ENCODE assay signal across 9 mouse cellular contexts in the genomic region with DNA sequence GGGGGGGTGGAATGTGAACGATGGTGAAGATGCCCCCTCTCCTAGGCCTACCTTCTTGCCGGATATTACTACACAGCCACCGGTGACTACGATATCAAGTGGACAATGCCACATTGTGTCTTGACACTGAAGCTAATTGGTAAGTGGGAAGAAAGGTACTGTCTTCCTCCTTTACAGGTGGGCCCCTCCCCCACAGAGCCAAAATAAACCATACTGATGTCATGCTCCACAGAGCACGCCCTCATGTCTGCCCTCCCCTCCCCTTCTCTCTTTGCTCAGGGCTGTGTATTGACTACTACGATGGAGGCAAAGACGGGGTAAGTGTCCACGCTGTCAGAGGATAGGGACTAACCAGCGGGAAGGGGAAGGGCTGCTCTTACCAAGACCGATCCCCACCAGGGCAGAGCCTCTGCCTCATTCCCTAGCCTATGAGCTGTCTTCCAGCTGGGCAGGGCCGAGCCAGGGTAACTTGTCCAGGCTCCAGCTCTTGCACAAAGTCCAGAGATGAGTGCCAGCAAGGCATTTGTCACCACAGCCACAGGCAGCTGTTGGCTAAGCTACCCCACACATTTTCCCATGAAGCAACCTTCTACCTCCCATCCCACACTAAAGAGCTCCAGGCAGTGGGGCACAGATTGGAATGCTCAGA. TPM values are rescaled to one million over a fixed set of nuclear protein-coding genes. Genes with fewer than 3 reads are reported as not detected.
A peak's percentile ranks its signal among the peaks of the same experiment; 100 is the strongest.
DNase-seq lines count a peak whose midpoint lies in the region; ATAC-seq and TF ChIP-seq lines count a peak whose summit lies in the region.
"Had no signal": no experiment of that assay in that cellular context is flagged by ENCODE, and none has a peak within 500 bp of the region (broad histone marks: within the 10 kb centered on the region; RNA-seq: fewer than 3 reads in every experiment).

No protein-coding gene starts in this region.

- no peaks in the 10 kb centered on the region; the same call in 1 of the 2 replicates for H3K4me1 ChIP-seq in embryonic facial prominence, embryonic 15.5 days
- 0 out of 2 replicates have a peak, but pooled peaks cover 3% of the 10 kb centered on the region for H3K4me1 ChIP-seq in intestine, embryonic 15.5 days (replicated peaks)
- H3K4me1 ChIP-seq in liver, embryonic 13.5 days (replicated peaks) = peaks cover 23% of the 10 kb centered on the region

- no peaks in the 10 kb centered on the region for H3K27me3 ChIP-seq in C2C12 (ENCODE audit: control insufficient read depth, insufficient read depth, insufficient read length)
- no peaks in the 10 kb centered on the region for H3K27me3 ChIP-seq in embryonic facial prominence, embryonic 15.5 days
- H3K27me3 ChIP-seq in intestine, embryonic 15.5 days (replicated peaks) = no peaks in the 10 kb centered on the region
- no peaks in the 10 kb centered on the region for H3K27me3 ChIP-seq in liver, embryonic 13.5 days
- H3K27me3 ChIP-seq: embryonic facial prominence, embryonic 13.5 days had no signal

- H3K27ac ChIP-seq in embryonic facial prominence, embryonic 15.5 days (replicated peaks) = 0 out of 2 replicates have a peak overlapping the region, but pooled peaks have one; percentile 11
- no peak overlapping the region for H3K27ac ChIP-seq in intestine, embryonic 15.5 days
- peak overlapping the region; percentile 43; the same call in 1 of the 2 replicates for H3K27ac ChIP-seq in liver, embryonic 13.5 days
- H3K27ac ChIP-seq: embryonic facial prominence, embryonic 13.5 days had no signal

- peaks cover 48% of the 10 kb centered on the region for H3K36me3 ChIP-seq in C2C12 (ENCODE audit: control insufficient read depth, insufficient read depth)
- H3K36me3 ChIP-seq in embryonic facial prominence, embryonic 15.5 days = peaks cover 55% of the 10 kb centered on the region
- peaks cover 44% of the 10 kb centered on the region for H3K36me3 ChIP-seq in intestine, embryonic 15.5 days
- H3K36me3 ChIP-seq in liver, embryonic 13.5 days = peaks cover 88% of the 10 kb centered on the region

- H3K9me3 ChIP-seq in embryonic facial prominence, embryonic 15.5 days (replicated peaks) = no peaks in the 10 kb centered on the region
- H3K9me3 ChIP-seq in intestine, embryonic 15.5 days = no peaks in the 10 kb centered on the region
- H3K9me3 ChIP-seq in liver, embryonic 13.5 days (replicated peaks) = no peaks in the 10 kb centered on the region
- H3K9me3 ChIP-seq: embryonic facial prominence, embryonic 13.5 days had no signal

- peak; percentile 72 for ATAC-seq in frontal cortex, adult (ENCODE audit: low TSS enrichment)
- ATAC-seq in embryonic facial prominence, embryonic 15.5 days (ENCODE audit: insufficient number of reproducible peaks, low FRiP score, low TSS enrichment, low read depth) = peak; percentile 16; the same call in 1 of the 2 replicates
- peak; percentile 27; the same call in 1 of the 2 replicates for ATAC-seq in intestine, embryonic 15.5 days
- peak; percentile 26; the same call in 1 of the 2 replicates for ATAC-seq in liver, embryonic 13.5 days (ENCODE audit: low read depth)

- H3K79me2 ChIP-seq in C2C12 (ENCODE audit: control insufficient read depth, insufficient read depth) = peaks cover 1% of the 10 kb centered on the region

- H3K4me2 ChIP-seq in embryonic facial prominence, embryonic 15.5 days (replicated peaks) = no peak overlapping the region
- no peak overlapping the region for H3K4me2 ChIP-seq in intestine, embryonic 15.5 days (replicated peaks)
- no peak overlapping the region for H3K4me2 ChIP-seq in liver, embryonic 13.5 days
- H3K4me2 ChIP-seq: embryonic facial prominence, embryonic 13.5 days had no signal

- H3K79me3 ChIP-seq in C2C12 (ENCODE audit: low read depth) = no peaks in the 10 kb centered on the region

- no peak overlapping the region for H3ac ChIP-seq in C2C12 (ENCODE audit: control insufficient read depth, insufficient read length, low read depth)

- H3K4me3 ChIP-seq in C2C12 (ENCODE audit: insufficient read depth, poor library complexity, severe bottlenecking) = no peak overlapping the region
- no peak overlapping the region for H3K4me3 ChIP-seq in embryonic facial prominence, embryonic 15.5 days (replicated peaks)
- H3K4me3 ChIP-seq in intestine, embryonic 15.5 days (replicated peaks) = no peak overlapping the region
- no peak overlapping the region for H3K4me3 ChIP-seq in liver, embryonic 13.5 days (replicated peaks)
- H3K4me3 ChIP-seq: embryonic facial prominence, embryonic 13.5 days had no signal

- DNase-seq in frontal cortex, postnatal 25 days (ENCODE audit: low spot score in 2 of 2) = no peak
- no peak for DNase-seq in liver, embryonic 13.5 days
- DNase-seq in MN1 (ENCODE audit: low spot score) = no peak
- no peak for DNase-seq in testis, postnatal 14 days (ENCODE audit: low spot score)

- WGBS in embryonic facial prominence, embryonic 15.5 days = 77% methylated on average over 11 of the region's 11 CpGs
- WGBS in intestine, embryonic 15.5 days = 77% methylated on average over 11 of the region's 11 CpGs
- WGBS in liver, embryonic 13.5 days (ENCODE audit: insufficient replicate concordance) = 70% methylated on average over 11 of the region's 11 CpGs

- no peak overlapping the region for H3K9ac ChIP-seq in embryonic facial prominence, embryonic 15.5 days
- no peak overlapping the region for H3K9ac ChIP-seq in intestine, embryonic 15.5 days
- H3K9ac ChIP-seq in liver, embryonic 13.5 days = no peak overlapping the region
- H3K9ac ChIP-seq: embryonic facial prominence, embryonic 13.5 days had no signal

- no peak for TF ChIP-seq CTCF in C2C12 (IDR thresholded peaks at IDR 0.05; ENCODE audit: control insufficient read depth, insufficient read depth, insufficient read length)

TF ChIP-seq in C2C12, 6 proteins besides CTCF, POLR2A, EP300 and RAD21:
- TF ChIP-seq FOSL1 (IDR thresholded peaks at IDR 0.05; ENCODE audit: insufficient read depth, low read length, poor library complexity, severe bottlenecking) (no peak), MAX (IDR thresholded peaks at IDR 0.05) (no peak), MYOG (IDR thresholded peaks at IDR 0.05; ENCODE audit: control insufficient read depth, extremely low read depth, insufficient read length) (no peak), USF1 (IDR thresholded peaks at IDR 0.05; ENCODE audit: low read depth) (no peak), CEBPB (IDR thresholded peaks at IDR 0.05; ENCODE audit: low read depth) (peak; percentile 66), MYOD1 (IDR thresholded peaks at IDR 0.05; ENCODE audit: control insufficient read depth, insufficient read length, low read depth) (peak; percentile 53)

RNA-seq across cellular contexts. Expression of a gene that starts 11.9 kb away (rescaled TPM):
- 208 TPM for polyA plus RNA-seq in C2C12 (2012; fragmentation: generic; extraction: Trizol)
- polyA plus RNA-seq in embryonic facial prominence, embryonic 15.5 days (2015; fragmentation: Nextera tagmentation; extraction: Ambion mirVana) = 171 and 186 TPM in 2 replicates
- polyA plus RNA-seq in intestine, embryonic 15.5 days (2015; fragmentation: Nextera tagmentation; extraction: Ambion mirVana) = 225 and 231 TPM in 2 replicates
- polyA plus RNA-seq in liver, embryonic 13.5 days (2015; fragmentation: Nextera tagmentation; extraction: Ambion mirVana) = 189 and 198 TPM in 2 replicates

RNA-seq across cellular contexts. Expression of a gene that starts 12.1 kb away (rescaled TPM):
- polyA plus RNA-seq in C2C12 (2012; fragmentation: generic; extraction: Trizol) = 456 TPM
- 301 and 317 TPM in 2 replicates for polyA plus RNA-seq in embryonic facial prominence, embryonic 15.5 days (2015; fragmentation: Nextera tagmentation; extraction: Ambion mirVana)
- 497 and 503 TPM in 2 replicates for polyA plus RNA-seq in intestine, embryonic 15.5 days (2015; fragmentation: Nextera tagmentation; extraction: Ambion mirVana)
- polyA plus RNA-seq in liver, embryonic 13.5 days (2015; fragmentation: Nextera tagmentation; extraction: Ambion mirVana) = 356 and 373 TPM in 2 replicates

RNA-seq across cellular contexts. Expression of a gene that starts 37.3 kb away (rescaled TPM):
- polyA plus RNA-seq in C2C12 (2012; fragmentation: generic; extraction: Trizol) = 55.4 TPM
- polyA plus RNA-seq in embryonic facial prominence, embryonic 15.5 days (2015; fragmentation: Nextera tagmentation; extraction: Ambion mirVana) = 56.0 and 56.1 TPM in 2 replicates
- polyA plus RNA-seq in intestine, embryonic 15.5 days (2015; fragmentation: Nextera tagmentation; extraction: Ambion mirVana) = 134 and 145 TPM in 2 replicates
- polyA plus RNA-seq in liver, embryonic 13.5 days (2015; fragmentation: Nextera tagmentation; extraction: Ambion mirVana) = 68.4 and 73.9 TPM in 2 replicates

RNA-seq across cellular contexts. Expression of a gene that starts 38.4 kb away (rescaled TPM):
- polyA plus RNA-seq in C2C12 (2012; fragmentation: generic; extraction: Trizol) = 8.2 TPM
- 19.9 and 20.2 TPM in 2 replicates for polyA plus RNA-seq in embryonic facial prominence, embryonic 15.5 days (2015; fragmentation: Nextera tagmentation; extraction: Ambion mirVana)
- 16.7 and 17.7 TPM in 2 replicates for polyA plus RNA-seq in intestine, embryonic 15.5 days (2015; fragmentation: Nextera tagmentation; extraction: Ambion mirVana)
- polyA plus RNA-seq in liver, embryonic 13.5 days (2015; fragmentation: Nextera tagmentation; extraction: Ambion mirVana) = 28.7 and 29.5 TPM in 2 replicates

RNA-seq across cellular contexts. Expression of a gene that starts 41.1 kb away (rescaled TPM):
- polyA plus RNA-seq in C2C12 (2012; fragmentation: generic; extraction: Trizol) = 294 TPM
- polyA plus RNA-seq in embryonic facial prominence, embryonic 15.5 days (2015; fragmentation: Nextera tagmentation; extraction: Ambion mirVana) = 416 TPM in 2 replicates
- polyA plus RNA-seq in intestine, embryonic 15.5 days (2015; fragmentation: Nextera tagmentation; extraction: Ambion mirVana) = 337 and 341 TPM in 2 replicates
- polyA plus RNA-seq in liver, embryonic 13.5 days (2015; fragmentation: Nextera tagmentation; extraction: Ambion mirVana) = 77.7 and 80.2 TPM in 2 replicates

Comparison
In these comparisons a context has a peak if more than half of its experiments do, and no peak if none do; other contexts are left out.
1. ATAC-seq: peak in every context shown above with its lines; median percentile 72 in frontal cortex, adult; 27 in intestine, embryonic 15.5 days; 26 in liver, embryonic 13.5 days; 16 in embryonic facial prominence, embryonic 15.5 days.